Mouse (Mus musculus) right cerebral cortex, postnatal 10 days (tissue): ENCODE data around the gene Olfr934.

Experiments
- DNase-seq, 2 experiments: peaks; one replicate each; pipeline ENCODE4 v3.0.0; 2021; ENCODE audit warnings: low spot score in 2 of 2

Olfr934 gene

GRCm38 (mm10) chr9:38988215-38988614 lies at the start of gene Olfr934:
Olfr934 (minus strand) TSS chr9:38988315.
- no peak for DNase-seq

GRCm38 (mm10) chr9:39023277-39023676 lies 35.2 kb upstream of the Olfr934 start, which contains the start of gene Olfr146:
Olfr146 (minus strand) TSS chr9:39023377.
- DNase-seq: no peak

- no peak for DNase-seq
Observed at GRCm38 (mm10) chr9:38999583-38999982, 11.5 kb upstream of the Olfr934 start, which contains the start of gene Olfr935. Olfr935 (minus strand) TSS chr9:38999683.

- DNase-seq: no peak
Observed at GRCm38 (mm10) chr9:38972013-38972412, 16.1 kb downstream of the Olfr934 start, which contains the start of gene Olfr933. Olfr933 (plus strand) TSS chr9:38972313.

GRCm38 (mm10) chr9:38954124-38954416 lies 34.0 kb downstream of the Olfr934 start:
- DNase-seq: no peak

GRCm38 (mm10) chr9:38953401-38954123 lies 34.6 kb downstream of the Olfr934 start:
- DNase-seq: peak; percentile 29 to 44
